Mouse (Mus musculus) midbrain, embryonic 10.5 days (tissue): ENCODE measurements around the gene Nrde2. TPM values are rescaled to one million over a fixed set of nuclear protein-coding genes. Genes with fewer than 3 reads are reported as not detected.

Source experiments
- DNase-seq: peaks from one replicate; pipeline ENCODE4 v3.0.0-alpha.2; 2017; ENCODE audit warnings: low spot score
- H3K27ac ChIP-seq: fragments of 300-500 bp; sonication (generic); replicated peaks from 2 replicates; pipeline ENCODE4 v1.5.1; 2016; ENCODE audit warnings: mild to moderate bottlenecking
- H3K27me3 ChIP-seq: fragments of 300-500 bp; sonication (generic); 2 replicates; pipeline ENCODE4 v1.6.1; 2016; ENCODE audit warnings: low read depth, mild to moderate bottlenecking; ENCODE audit not compliant: poor library complexity, severe bottlenecking
- H3K36me3 ChIP-seq: fragments of 300-500 bp; sonication (generic); 2 replicates; pipeline ENCODE4 v1.6.1; 2016; ENCODE audit warnings: mild to moderate bottlenecking, moderate library complexity
- H3K4me1 ChIP-seq: fragments of 300-500 bp; sonication (generic); 2 replicates; pipeline ENCODE4 v1.6.1; 2016
- H3K4me3 ChIP-seq: fragments of 300-500 bp; sonication (generic); 2 replicates; pipeline ENCODE4 v1.5.1; 2016; ENCODE audit warnings: mild to moderate bottlenecking, moderate library complexity
- H3K9me3 ChIP-seq: fragments of 300-500 bp; sonication (generic); replicated peaks from 2 replicates; pipeline ENCODE4 v1.6.1; 2016; ENCODE audit warnings: mild to moderate bottlenecking
- WGBS: fragments of 180-500 bp; shearing (Covaris S2); methylation state at CpG from one replicate; pipeline ENCODE4 v1.1.7; 2016; 5-methylcytosine and 5-hydroxymethylcytosine counted together
- polyA plus RNA-seq: library from polyadenylated mRNA; unstranded; fragments of >200 nt; fragmentation: Nextera tagmentation; extraction: Ambion mirVana; gene quantifications from 2 replicates; pipeline ENCODE4 v1.2.1, GENCODE M21; 2016

Gene Nrde2
- polyA plus RNA-seq, 1 experiment from 2014 or later = 14.1 TPM

- H3K9me3 ChIP-seq = no peaks in the 10 kb centered on the region
- WGBS = 16% methylated on average over 20 of the region's 20 CpGs
- DNase-seq = peak; percentile 75
- no peak overlapping the region for H3K27ac ChIP-seq
- H3K4me3 ChIP-seq = no peak overlapping the region
- H3K27me3 ChIP-seq = no peaks in the 10 kb centered on the region
- peaks cover 27% of the 10 kb centered on the region for H3K4me1 ChIP-seq
- H3K36me3 ChIP-seq = peaks cover under 1% of the 10 kb centered on the region; the same call in 1 of the 2 replicates
Measured at GRCm38 (mm10) chr12:100106275-100106895, 53.1 kb downstream of the Nrde2 start.

- Histone ChIP-seq H3K4me3 (no peak overlapping the region), H3K4me1 (peaks cover 17% of the 10 kb centered on the region), H3K36me3 (no peaks in the 10 kb centered on the region), H3K9me3 (no peaks in the 10 kb centered on the region), H3K27ac (no peak overlapping the region), H3K27me3 (no peaks in the 10 kb centered on the region)
- WGBS = 92% methylated on average over 5 of the region's 5 CpGs
- no peak for DNase-seq
Measured at GRCm38 (mm10) chr12:100104530-100104929, 54.9 kb downstream of the Nrde2 start.

GRCm38 (mm10) chr12:100101651-100102050, 57.8 kb downstream of the Nrde2 start:
- Histone ChIP-seq H3K4me3 (no peak overlapping the region), H3K4me1 (peaks cover 7% of the 10 kb centered on the region; the same call in 1 of the 2 replicates), H3K36me3 (no peaks in the 10 kb centered on the region), H3K27ac (no peak overlapping the region), H3K9me3 (no peaks in the 10 kb centered on the region), H3K27me3 (no peaks in the 10 kb centered on the region)
- DNase-seq = no peak
- 77% methylated on average over 3 of the region's 3 CpGs for WGBS

GRCm38 (mm10) chr12:100100707-100101030, 58.8 kb downstream of the Nrde2 start:
- 54% methylated on average over 3 of the region's 3 CpGs for WGBS
- Histone ChIP-seq H3K36me3 (no peaks in the 10 kb centered on the region), H3K4me3 (no peak overlapping the region), H3K27me3 (no peaks in the 10 kb centered on the region), H3K4me1 (no peaks in the 10 kb centered on the region), H3K27ac (no peak overlapping the region), H3K9me3 (no peaks in the 10 kb centered on the region)
- DNase-seq = no peak

- Histone ChIP-seq H3K4me3 (no peak overlapping the region), H3K27ac (no peak overlapping the region), H3K9me3 (no peaks in the 10 kb centered on the region), H3K36me3 (no peaks in the 10 kb centered on the region), H3K27me3 (no peaks in the 10 kb centered on the region), H3K4me1 (no peaks in the 10 kb centered on the region)
- 63% methylated on average over 3 of the region's 3 CpGs for WGBS
- DNase-seq = no peak
Measured at GRCm38 (mm10) chr12:100099971-100100706, 59.3 kb downstream of the Nrde2 start.

- Histone ChIP-seq H3K9me3 (no peaks in the 10 kb centered on the region), H3K4me1 (no peaks in the 10 kb centered on the region), H3K36me3 (no peaks in the 10 kb centered on the region), H3K27me3 (no peaks in the 10 kb centered on the region), H3K27ac (no peak overlapping the region), H3K4me3 (no peak overlapping the region)
- 89% methylated on average over 11 of the region's 11 CpGs for whole genome bisulfite sequencing
- no peak for DNase-seq
Measured at GRCm38 (mm10) chr12:100093046-100093445, 66.4 kb downstream of the Nrde2 start.

- 87% methylated on average over 4 of the region's 4 CpGs for WGBS
- no peaks in the 10 kb centered on the region for H3K4me1 ChIP-seq
- no peak for DNase-seq
Measured at GRCm38 (mm10) chr12:100090750-100091149, 68.7 kb downstream of the Nrde2 start.

GRCm38 (mm10) chr12:100089265-100089664, 70.2 kb downstream of the Nrde2 start:
- Histone ChIP-seq H3K4me1 (peaks cover under 1% of the 10 kb centered on the region), H3K27me3 (no peaks in the 10 kb centered on the region), H3K36me3 (no peaks in the 10 kb centered on the region), H3K27ac (no peak overlapping the region), H3K4me3 (no peak overlapping the region), H3K9me3 (no peaks in the 10 kb centered on the region)
- WGBS = 89% methylated on average over 5 of the region's 5 CpGs
- DNase-seq = no peak

More at GRCm38 (mm10) chr12:100090750-100091149, 68.7 kb downstream of the Nrde2 start:
- H3K36me3 ChIP-seq = no peaks in the 10 kb centered on the region
- H3K27me3 ChIP-seq = no peaks in the 10 kb centered on the region
- no peaks in the 10 kb centered on the region for H3K9me3 ChIP-seq
- H3K4me3 ChIP-seq = no peak overlapping the region
- no peak overlapping the region for H3K27ac ChIP-seq

GRCm38 (mm10) chr12:100088026-100088425, 71.4 kb downstream of the Nrde2 start:
- peaks cover 8% of the 10 kb centered on the region for H3K4me1 ChIP-seq
- no peaks in the 10 kb centered on the region for H3K9me3 ChIP-seq
- H3K4me3 ChIP-seq = no peak overlapping the region
- 94% methylated on average over 3 of the region's 3 CpGs for WGBS
- H3K36me3 ChIP-seq = no peaks in the 10 kb centered on the region
- no peak overlapping the region for H3K27ac ChIP-seq
- H3K27me3 ChIP-seq = no peaks in the 10 kb centered on the region
- DNase-seq = no peak

- H3K9me3 ChIP-seq = no peaks in the 10 kb centered on the region
- 84% methylated on average over 8 of the region's 8 CpGs for WGBS
- H3K27me3 ChIP-seq = no peaks in the 10 kb centered on the region
- no peak overlapping the region for H3K4me3 ChIP-seq
- no peak overlapping the region for H3K27ac ChIP-seq
- no peaks in the 10 kb centered on the region for H3K36me3 ChIP-seq
- H3K4me1 ChIP-seq = peaks cover 8% of the 10 kb centered on the region
- DNase-seq = no peak
Measured at GRCm38 (mm10) chr12:100079636-100080286, 79.7 kb downstream of the Nrde2 start.

- WGBS = 91% methylated on average over 4 of the region's 4 CpGs
- no peak overlapping the region for H3K4me3 ChIP-seq
- peaks cover 5% of the 10 kb centered on the region; the same call in 1 of the 2 replicates for H3K4me1 ChIP-seq
- DNase-seq = no peak
- H3K27me3 ChIP-seq = no peaks in the 10 kb centered on the region
- no peaks in the 10 kb centered on the region for H3K36me3 ChIP-seq
- no peaks in the 10 kb centered on the region for H3K9me3 ChIP-seq
- no peak overlapping the region for H3K27ac ChIP-seq
Measured at GRCm38 (mm10) chr12:100075715-100076114, 83.7 kb downstream of the Nrde2 start.
